Mouse (Mus musculus): ENCODE measurements at regions not wholly inside any gene's neighbourhood (a gene's known extent, or its start where the extent isn't known, plus 50 kb on each side); places are given as distances from the start of the nearest gene placed in this dataset.

DNA sequence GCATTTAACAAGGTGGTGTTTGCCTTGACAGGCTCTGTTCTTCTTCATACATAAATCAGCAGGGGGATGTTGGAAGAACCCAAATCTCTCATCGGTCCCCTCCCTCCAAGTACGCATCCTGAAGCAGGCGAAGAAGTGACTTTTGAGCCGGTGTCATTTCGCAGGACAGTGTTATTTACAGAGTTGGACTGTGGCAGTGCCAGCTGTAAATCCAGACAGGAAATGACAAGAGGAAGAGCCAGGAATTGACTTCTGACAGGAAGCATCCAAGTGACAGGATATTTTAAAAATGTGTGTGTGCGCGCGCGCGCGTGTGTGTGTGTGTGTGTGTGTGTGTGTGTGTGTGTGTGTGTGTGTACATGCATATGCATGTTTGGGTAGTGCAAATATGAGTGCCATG is 66.3 kb downstream of the Lrrc30 start:
- TF ChIP-seq POLR2A (IDR thresholded peaks at IDR 0.05; ENCODE audit: control insufficient read depth, low read depth, low read length) (no peak), CTCF (IDR thresholded peaks at IDR 0.05; ENCODE audit: control insufficient read depth, insufficient read depth, insufficient replicate concordance, low read depth, low read length) (no peak)
